19 mouse cellular contexts compared by ENCODE assay signal in genomic region chr6:39926442-39926841, GRCm38 (mm10). TPM values are rescaled to one million over a fixed set of nuclear protein-coding genes. Genes with fewer than 3 reads are reported as not detected.
"Had no signal": no experiment of that assay in that cellular context is flagged by ENCODE, and none has a peak within 500 bp of the region (broad histone marks: within the 10 kb centered on the region; RNA-seq: fewer than 3 reads in every experiment).

No protein-coding gene starts in this region.

- H3K27ac ChIP-seq: lung, embryonic 15.5 days; macrophage; midbrain, embryonic 13.5 days; midbrain, embryonic 15.5 days; neural tube, embryonic 12.5 days; stomach, embryonic 15.5 days; stomach, postnatal 0 days had no signal

- H3K27me3 ChIP-seq: lung, embryonic 15.5 days; megakaryocyte, embryonic 14.5 days; midbrain, embryonic 13.5 days; midbrain, embryonic 15.5 days; neural tube, embryonic 12.5 days; stomach, embryonic 15.5 days had no signal

- H3K9me3 ChIP-seq: lung, embryonic 15.5 days; midbrain, embryonic 15.5 days; neural tube, embryonic 12.5 days; stomach, embryonic 15.5 days had no signal

- DNase-seq: lung, adult 2 months; lung, postnatal 14 days; lung, postnatal 36 days; right cerebral cortex, postnatal 14 days; thymus, adult 2 months; thymus, postnatal 25 days; thymus, postnatal 4 days had no signal

- H3K4me1 ChIP-seq: lung, embryonic 15.5 days; megakaryocyte, embryonic 14.5 days; neural tube, embryonic 12.5 days; stomach, embryonic 15.5 days had no signal

- H3K36me3 ChIP-seq: lung, embryonic 15.5 days; midbrain, embryonic 15.5 days; neural tube, embryonic 12.5 days; stomach, embryonic 15.5 days had no signal

- H3K4me3 ChIP-seq: lung, embryonic 15.5 days; megakaryocyte, embryonic 14.5 days; midbrain, embryonic 13.5 days; midbrain, embryonic 15.5 days; neural tube, embryonic 12.5 days; stomach, embryonic 15.5 days had no signal

- H3K9ac ChIP-seq: lung, embryonic 15.5 days; midbrain, embryonic 13.5 days; midbrain, embryonic 15.5 days; neural tube, embryonic 12.5 days; stomach, embryonic 15.5 days had no signal

- ATAC-seq: lung, postnatal 0 days; midbrain, embryonic 13.5 days; midbrain, embryonic 15.5 days had no signal

RNA-seq across cellular contexts. Expression of gene Tmem178b, which starts 53.4 kb away (rescaled TPM):
- total RNA-seq: megakaryocyte progenitor cell, adult 5-6 weeks; monocyte, adult 5-6 weeks; neutrophil, adult 5-6 weeks had no signal
- polyA plus RNA-seq: macrophage had no signal
